ENCODE assay signal across 8 mouse cellular contexts in the genomic region with DNA sequence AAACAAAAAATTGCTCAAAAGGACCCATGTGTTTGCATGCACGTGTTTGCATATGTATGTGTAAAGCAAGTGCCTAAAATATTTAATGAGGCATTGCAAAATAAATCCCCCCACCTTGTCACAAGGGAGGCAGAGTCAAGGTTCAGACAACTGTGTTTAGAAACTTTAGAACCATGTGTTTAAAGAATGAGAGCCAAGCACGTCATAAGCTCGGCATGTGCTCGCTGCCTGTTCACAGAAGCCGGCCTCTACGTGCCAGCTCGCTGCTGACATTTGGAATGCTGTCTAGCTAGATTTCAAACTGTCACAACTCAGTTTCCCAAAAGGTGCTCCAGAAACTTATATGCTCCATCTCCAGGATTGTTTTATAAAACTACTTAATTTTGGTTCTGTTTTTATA. TPM values are rescaled to one million over a fixed set of nuclear protein-coding genes. Genes with fewer than 3 reads are reported as not detected.
A peak's percentile ranks its signal among the peaks of the same experiment; 100 is the strongest.
DNase-seq lines count a peak whose midpoint lies in the region; ATAC-seq lines count a peak whose summit lies in the region.

No protein-coding gene starts in this region.

- peaks cover 17% of the 10 kb centered on the region for H3K4me1 ChIP-seq in limb, embryonic 12.5 days (replicated peaks)

- H3K36me3 ChIP-seq in limb, embryonic 12.5 days, result no peaks in the 10 kb centered on the region

- H3K27ac ChIP-seq in limb, embryonic 12.5 days, result no peak overlapping the region

- peak; percentile 4 for DNase-seq in adrenal gland, adult 8-10 months
- no peak for DNase-seq in adrenal gland, postnatal 4 days (ENCODE audit: low spot score in 2 of 2)
- peak; percentile 10 for DNase-seq in adrenal gland, postnatal 25 days
- DNase-seq in heart, adult 9 months (ENCODE audit: low spot score in 2 of 2), result peak; percentile 41 to 72
- no peak for DNase-seq in thymus, postnatal 10 days (ENCODE audit: low spot score in 2 of 2)
- no peak for DNase-seq in cerebellum, adult 11 months
- no peak for DNase-seq in thymus, postnatal 0 days (ENCODE audit: low spot score)

- H3K27me3 ChIP-seq in limb, embryonic 12.5 days, result no peaks in the 10 kb centered on the region

- WGBS in limb, embryonic 12.5 days, result 38% methylated on average over 7 of the region's 7 CpGs

- ATAC-seq in limb, embryonic 12.5 days (ENCODE audit: insufficient number of reproducible peaks, insufficient read depth, low FRiP score, low TSS enrichment, low read depth), result 0 out of 2 replicates have a peak, but pooled peaks have one; percentile 56

- H3K9me3 ChIP-seq in limb, embryonic 12.5 days, result peaks cover 8% of the 10 kb centered on the region; the same call in 1 of the 2 replicates

- H3K9ac ChIP-seq in limb, embryonic 12.5 days (replicated peaks), result no peak overlapping the region

- H3K4me3 ChIP-seq in limb, embryonic 12.5 days (replicated peaks), result no peak overlapping the region

- no peak overlapping the region for H3K4me2 ChIP-seq in limb, embryonic 12.5 days

RNA-seq across cellular contexts. Expression of a gene that starts 27.5 kb away (rescaled TPM):
- total RNA-seq in adrenal gland, adult 8-10 months (2022), result 10 to 100 TPM; 48.6 to 87.2 (median 61.2) TPM
- total RNA-seq in adrenal gland, postnatal 4 days (2021), result 10 to 100 TPM; 78.2 to 83.7 TPM
- total RNA-seq in adrenal gland, postnatal 25 days (2021), result 84.2 and 86.7 TPM in 2 replicates
- 89.7 and 94.6 TPM in 2 replicates for polyA plus RNA-seq in limb, embryonic 12.5 days (2016; fragmentation: Nextera tagmentation; extraction: Ambion mirVana)
- polyA plus RNA-seq in thymus, postnatal 0 days (2015; fragmentation: Nextera tagmentation; extraction: Ambion mirVana), result 39.9 and 49.9 TPM in 2 replicates

Comparison
In these comparisons a context has a peak if more than half of its experiments do, and no peak if none do; other contexts are left out.
1. DNase-seq: peak in adrenal gland, adult 8-10 months (single experiment), adrenal gland, postnatal 25 days (single experiment) and heart, adult 9 months (2 of 2); none in adrenal gland, postnatal 4 days (0 of 2), thymus, postnatal 10 days (0 of 2), cerebellum, adult 11 months (single experiment) and thymus, postnatal 0 days (single experiment).